Mouse (Mus musculus) gastrocnemius, postnatal 25 days (tissue): ENCODE measurements around the gene Padi1. TPM values are rescaled to one million over a fixed set of nuclear protein-coding genes. Genes with fewer than 3 reads are reported as not detected.

Experiments
- DNase-seq: peaks from one replicate; pipeline ENCODE4 v3.0.0; 2022
- total RNA-seq, 2 experiments: library from RNA; stranded (reverse); gene quantifications; 1 replicate in 1 of 2; 2 replicates in 1 of 2; pipeline ENCODE4 v1.2.3; 2021

The Padi1 gene
- total RNA-seq, 2 experiments from 2014 or later = 0.08 to 0.11 TPM

DNA sequence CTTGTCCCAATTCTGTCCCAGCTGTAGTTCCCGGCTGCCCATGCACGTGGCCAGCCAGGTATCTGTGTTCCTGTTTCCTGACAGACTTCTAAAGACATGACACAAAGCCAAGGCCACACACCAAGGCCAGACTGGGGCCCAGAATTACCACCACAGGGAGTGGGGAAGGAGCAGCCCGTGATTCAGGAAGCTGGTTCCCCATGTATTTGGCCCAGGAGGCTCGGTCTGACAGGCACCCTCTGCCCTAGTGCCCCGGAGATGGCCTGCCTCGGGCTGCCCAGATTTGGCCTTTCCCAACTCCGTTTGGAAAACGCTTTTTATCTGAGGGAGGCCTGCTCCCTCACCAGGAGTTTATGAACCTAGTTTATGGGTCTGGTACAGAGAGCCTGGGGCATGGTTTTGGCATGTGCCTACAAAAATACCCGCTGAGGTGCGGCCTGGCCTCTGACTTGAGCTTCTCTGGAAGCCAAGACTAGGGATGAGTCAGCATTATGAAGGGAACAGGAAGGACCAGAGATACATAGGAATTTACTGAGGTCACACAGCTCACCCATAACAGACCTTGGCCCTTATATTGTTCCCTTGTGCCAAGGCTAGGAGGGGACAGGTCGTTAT is 16.6 kb upstream of the Padi1 start:
- DNase-seq = no peak

DNA sequence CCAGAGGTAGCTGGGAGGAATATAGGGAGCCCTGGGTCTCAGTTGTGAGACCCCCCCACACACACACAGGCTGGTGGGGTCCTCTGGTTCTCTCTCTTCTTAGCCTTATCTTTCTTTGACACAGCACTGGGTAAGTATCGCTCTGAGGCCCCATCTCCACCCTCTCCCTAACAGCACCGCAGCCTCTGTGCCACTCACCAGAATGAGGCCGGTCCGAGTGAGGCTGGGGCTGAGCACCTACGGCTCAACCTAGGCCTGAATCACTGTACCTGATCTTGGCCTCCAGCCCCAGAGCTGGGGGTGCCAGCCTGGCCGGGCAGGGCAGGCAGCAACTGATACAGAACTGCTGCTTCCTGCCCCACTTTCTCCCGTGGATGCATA is 15.2 kb upstream of the Padi1 start:
- DNase-seq = no peak

DNA sequence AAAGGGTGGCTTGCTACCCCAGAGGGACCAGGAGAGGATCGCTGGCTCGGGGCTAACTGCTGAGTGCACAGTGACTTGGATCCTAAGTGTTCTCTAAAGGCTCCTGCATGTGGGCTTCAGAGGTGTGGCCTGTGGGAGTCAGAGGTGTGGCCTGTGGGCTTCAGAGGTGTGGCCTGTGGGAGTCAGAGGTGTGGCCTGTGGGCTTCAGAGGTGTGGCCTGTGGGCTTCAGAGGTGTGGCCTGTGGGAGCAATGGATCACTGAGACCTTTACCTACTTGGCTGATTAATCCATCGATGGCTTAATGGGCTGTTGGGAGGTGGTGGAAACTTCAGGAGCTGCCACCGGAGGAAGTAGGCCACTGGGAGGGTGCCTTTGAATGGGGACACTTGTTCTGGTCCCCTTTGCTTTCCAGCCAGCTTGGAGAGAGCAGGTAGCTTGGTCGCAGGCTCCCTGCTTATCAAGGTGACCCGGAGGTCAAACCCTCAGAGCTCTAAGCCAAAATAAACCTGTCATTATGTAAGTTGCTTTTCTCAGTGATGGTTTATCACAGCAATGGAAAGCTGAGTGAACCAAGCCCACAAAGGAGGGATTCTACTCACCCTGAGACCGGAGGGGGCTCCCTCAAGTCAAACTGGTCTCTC is 14.7 kb upstream of the Padi1 start:
- DNase-seq = no peak

DNA sequence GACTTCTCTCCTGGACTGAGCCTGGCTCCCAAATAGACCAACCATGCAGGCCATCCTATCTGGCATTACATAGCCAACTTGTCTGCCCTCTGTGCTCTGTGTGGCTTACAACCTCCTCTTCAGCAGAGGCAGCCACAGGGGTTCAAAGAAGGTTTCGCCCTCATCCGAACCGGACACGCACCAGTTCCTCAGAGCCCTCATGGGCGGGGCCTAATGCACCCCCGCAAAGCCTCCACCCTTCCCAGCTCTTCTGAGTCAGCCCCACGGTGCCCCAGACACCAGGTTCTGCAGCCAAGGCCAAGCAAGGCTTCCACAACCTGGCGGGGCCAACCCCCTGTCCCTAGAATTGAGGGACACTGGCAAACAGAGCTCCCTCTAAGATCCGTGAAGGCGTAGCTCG is 13.7 kb upstream of the Padi1 start:
- DNase-seq = no peak

- no peak for DNase-seq
These were observed 12.2 kb upstream of the Padi1 start for GRCm38 (mm10) chr4:140857813-140858212.

GRCm38 (mm10) chr4:140857041-140857440 is 11.5 kb upstream of the Padi1 start:
- DNase-seq = no peak

DNA sequence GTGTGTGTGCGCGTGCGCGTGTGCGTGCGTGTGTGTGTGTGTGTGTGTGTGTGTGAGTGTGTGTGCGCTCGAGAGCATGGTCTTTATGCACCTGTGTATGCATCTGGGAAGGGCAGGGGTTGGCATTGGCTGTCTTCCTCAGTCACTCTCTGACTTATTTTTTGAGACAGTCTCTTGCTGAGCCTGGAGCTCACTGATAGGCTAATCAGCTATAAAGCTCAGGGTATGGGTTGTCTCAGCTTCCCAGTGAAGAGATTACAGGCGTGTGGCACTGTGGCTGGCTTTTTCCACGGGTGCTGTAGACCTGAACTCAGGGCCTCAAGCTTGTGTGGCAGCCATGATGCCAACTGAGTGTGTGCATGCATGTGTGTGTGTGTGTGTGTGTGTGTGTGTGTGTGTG is 9.6 kb upstream of the Padi1 start:
- DNase-seq = no peak

GRCm38 (mm10) chr4:140854455-140854864 is 8.9 kb upstream of the Padi1 start:
- DNase-seq = no peak

GRCm38 (mm10) chr4:140853626-140854025 is 8.0 kb upstream of the Padi1 start:
- DNase-seq = no peak

- DNase-seq = no peak
These were observed 3.7 kb upstream of the Padi1 start for GRCm38 (mm10) chr4:140849310-140849709.

DNA sequence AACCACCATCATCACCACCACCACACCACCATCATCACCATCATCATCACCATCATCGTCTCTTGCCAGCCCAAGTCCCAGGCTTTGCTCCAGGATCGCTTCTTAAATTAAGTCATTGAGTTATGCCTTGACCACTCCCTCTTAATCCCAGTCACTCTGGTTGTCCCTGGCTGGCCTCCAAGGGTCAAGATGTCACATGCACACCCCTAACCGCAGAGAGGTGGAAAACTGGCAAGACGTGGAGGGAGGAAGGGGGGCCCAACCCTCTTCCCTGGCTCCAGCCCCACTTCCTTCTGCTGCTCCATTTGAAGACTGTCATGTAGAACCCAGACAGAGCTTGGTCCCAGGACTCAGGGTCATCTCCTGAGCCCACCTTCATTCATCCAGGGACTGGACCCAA is 587 bp downstream of the Padi1 start:
- DNase-seq = no peak

DNA sequence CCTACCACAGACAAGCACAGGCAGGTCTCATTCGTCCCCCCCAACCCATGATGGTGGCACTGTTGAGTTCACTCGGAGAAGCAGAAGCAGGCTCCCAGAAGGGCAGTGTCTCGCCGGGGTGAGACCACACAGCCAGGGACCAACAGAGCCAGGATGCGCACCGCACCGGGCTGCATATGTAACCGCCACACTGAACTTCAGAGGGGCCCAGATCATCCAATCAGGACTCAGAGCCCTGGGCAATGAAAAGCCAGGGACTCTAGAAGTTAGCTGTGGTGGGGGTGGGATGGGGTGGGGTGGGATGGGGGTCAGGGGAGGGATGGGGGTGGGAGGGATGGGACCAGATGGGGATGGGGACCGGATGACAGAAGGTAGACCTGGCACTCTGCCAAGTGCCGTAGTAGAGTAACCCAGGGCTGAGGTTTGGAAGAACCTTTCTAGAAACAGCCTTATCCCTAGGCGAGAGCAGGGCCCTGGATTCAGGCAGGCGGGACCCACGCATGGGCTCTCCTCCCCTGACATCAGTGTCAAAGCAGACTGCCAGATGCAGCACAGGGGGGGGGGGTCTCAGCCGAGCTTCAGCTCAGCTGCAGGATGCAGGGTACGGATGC is 1.8 kb downstream of the Padi1 start:
- DNase-seq = no peak

- no peak for DNase-seq
These were observed 2.7 kb downstream of the Padi1 start for GRCm38 (mm10) chr4:140842909-140843308.

DNA sequence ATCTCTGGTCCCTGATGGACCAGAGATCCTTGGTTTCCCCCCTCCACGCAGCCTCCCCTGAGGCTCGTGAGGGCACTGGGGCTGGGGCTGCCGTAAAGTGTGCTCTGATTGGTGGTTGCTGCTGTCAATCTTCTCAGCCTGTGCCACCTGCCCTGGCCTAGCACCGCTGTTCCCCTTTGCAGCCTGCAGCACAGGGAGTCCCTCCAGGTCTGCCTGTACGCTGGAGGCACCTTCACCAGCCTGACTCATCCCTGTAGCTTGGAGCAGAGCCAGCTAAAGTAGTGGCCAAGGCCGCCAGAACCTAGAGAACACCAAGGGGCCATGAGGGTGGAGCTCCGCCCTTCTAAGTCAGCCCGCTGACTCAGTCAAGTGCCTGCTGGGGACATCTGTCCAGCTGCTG is 7.7 kb downstream of the Padi1 start:
- DNase-seq = no peak

DNA sequence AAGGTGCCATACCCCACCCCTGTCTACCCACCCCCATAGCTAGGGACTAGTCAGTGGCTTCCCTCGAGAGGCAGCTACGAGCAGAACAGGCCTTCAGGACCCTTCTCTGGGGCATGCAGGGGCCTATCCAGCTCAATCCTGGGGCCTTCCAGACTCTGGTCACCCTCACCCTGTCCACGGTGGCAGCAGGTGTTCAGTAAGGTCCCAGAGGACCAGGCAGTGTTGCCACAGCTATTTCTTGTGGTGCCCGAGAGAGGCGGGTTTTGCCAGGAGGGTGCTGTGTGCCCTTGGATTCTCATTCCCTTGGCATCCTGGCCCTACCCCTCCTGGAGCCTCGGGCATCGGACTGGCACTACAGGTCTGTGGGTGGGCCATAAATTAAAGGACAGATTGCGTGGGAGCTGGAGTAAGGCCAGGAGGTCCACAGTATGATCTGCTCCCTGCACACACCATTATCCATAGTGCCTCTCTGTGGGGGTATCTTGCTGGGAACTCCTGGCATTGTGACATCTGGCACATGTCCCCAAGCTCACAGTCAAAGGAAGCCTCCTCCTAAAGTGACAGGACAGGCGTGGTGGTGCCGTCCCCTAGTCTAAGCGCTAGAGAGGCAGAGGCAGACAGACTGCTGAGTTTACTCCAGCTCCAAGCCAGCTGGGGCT is 9.2 kb downstream of the Padi1 start:
- DNase-seq = no peak

DNA sequence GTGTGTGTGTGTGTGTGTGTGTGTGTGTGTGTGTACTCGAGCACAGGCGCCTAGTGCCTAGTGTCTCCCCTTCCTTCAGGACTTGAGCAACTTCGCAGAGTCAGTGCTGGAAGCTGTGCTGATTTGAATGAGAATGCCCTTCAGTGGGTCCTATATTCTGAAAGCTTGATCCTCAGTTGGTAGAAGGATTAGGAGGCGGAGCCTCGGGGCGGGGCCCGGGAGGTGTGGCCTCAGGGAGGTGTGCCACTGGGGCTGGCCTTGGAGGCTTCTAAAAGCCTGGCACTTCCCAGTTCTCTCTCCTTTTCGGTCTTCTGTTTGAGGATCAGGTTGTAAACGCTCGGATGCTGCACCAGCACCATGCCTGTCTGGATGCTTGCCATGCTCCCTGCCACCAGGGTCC is 9.9 kb downstream of the Padi1 start:
- no peak for DNase-seq

GRCm38 (mm10) chr4:140834327-140834934 is 11.1 kb downstream of the Padi1 start:
- no peak for DNase-seq

DNA sequence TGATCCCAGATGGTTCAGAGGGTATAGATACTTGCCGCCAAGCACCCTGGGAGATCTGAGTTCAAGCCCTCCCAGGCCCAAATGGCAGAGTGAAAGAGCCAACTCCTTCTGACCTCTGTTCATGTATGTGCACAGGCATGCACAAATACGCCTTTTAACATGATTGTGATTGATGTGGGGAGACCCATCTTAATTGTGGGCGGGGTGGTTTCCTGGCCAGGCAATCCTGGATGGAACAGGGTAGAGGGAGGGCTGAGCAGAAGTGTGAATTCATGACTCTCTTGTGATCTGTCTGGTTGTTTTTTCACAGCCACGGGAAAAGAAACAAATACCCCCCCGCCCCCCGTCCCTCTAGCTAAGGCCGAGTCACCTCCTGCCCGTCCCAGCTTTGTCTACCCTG is 12.8 kb downstream of the Padi1 start:
- no peak for DNase-seq

- DNase-seq = no peak
These were observed 13.8 kb downstream of the Padi1 start for GRCm38 (mm10) chr4:140831808-140832207.

DNA sequence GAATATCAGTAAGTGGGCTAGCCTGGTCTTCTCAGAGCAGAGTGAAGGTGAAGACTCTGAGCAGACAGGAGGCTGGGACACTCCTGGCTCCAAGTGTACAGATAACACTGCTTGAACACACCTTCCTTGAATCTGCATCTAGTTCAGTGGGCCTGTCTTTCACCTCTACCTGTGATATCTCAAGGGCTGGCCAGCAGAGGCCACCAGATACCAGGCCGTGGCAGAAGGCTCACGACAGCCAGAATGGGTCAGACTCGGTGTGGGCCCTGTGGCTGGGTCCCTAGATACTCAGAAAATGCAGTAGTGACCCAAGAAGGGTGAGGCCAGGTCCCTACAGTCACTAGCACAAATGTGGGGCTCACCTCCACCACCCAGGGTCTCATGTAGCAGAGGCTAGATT is 18.3 kb downstream of the Padi1 start:
- no peak for DNase-seq

DNA sequence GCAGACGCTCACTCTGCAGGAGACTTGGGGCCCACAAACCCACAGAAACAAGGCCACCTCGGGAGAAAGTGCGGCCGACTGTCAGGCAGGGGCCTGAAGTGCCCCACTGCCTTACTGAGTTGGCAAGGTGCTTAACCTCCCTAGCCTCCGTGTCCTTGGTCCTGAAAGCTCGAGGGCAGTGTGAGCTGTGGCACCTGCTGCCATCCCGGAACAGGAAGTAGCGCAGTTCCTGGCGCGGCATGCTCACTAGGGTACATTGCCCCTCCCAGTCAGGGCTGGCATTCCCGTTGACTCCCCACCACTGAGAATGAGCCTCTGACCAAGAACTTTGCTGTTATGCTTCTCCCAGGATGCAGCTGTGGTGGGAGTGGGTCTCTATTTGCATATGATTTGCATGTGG is 19.6 kb downstream of the Padi1 start:
- no peak for DNase-seq

GRCm38 (mm10) chr4:140821988-140822387 is 23.6 kb downstream of the Padi1 start:
- no peak for DNase-seq

- no peak for DNase-seq
These were observed 28.2 kb downstream of the Padi1 start for GRCm38 (mm10) chr4:140817413-140817812.
